Mouse (Mus musculus): ENCODE results near the gene Khdrbs1. TPM values are rescaled to one million over a fixed set of nuclear protein-coding genes. Genes with fewer than 3 reads are reported as not detected.

Gene Khdrbs1
- polyA plus RNA-seq, 1 experiment from 2014 or later: 154 TPM

DNA sequence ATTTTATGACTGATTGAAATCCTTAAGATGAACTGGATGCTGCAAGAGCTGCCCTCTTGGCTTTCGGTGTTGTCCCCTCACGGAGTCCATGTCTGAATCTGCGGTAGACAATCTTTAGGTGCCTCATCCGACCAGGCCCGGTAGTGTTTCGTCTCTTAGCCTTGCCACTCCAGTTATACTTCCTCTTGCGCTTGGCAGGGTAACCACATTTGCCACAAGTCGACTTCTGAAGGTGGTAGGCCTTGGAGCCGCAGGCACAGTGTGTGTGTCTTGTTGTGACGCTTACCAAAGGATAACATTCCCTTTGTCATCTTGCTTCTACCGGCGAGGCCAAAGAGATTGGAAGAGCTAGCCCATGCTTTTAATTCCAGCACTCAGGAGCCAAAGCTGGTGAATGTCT lies 19.5 kb upstream of the Khdrbs1 start:
- WGBS: 93% methylated on average over 12 of the region's 12 CpGs
- DNase-seq (no peak), ATAC-seq (ENCODE audit: low FRiP score, low TSS enrichment) (no peak)
- H3K27ac ChIP-seq (replicated peaks; ENCODE audit: low read depth, low read length): no peak overlapping the region
- H3K9me3 ChIP-seq (ENCODE audit: control insufficient read depth, low read length): no peaks in the 10 kb centered on the region
- no peak overlapping the region for H3K4me3 ChIP-seq (replicated peaks; ENCODE audit: low read depth, low read length)
- no peaks in the 10 kb centered on the region for H3K4me1 ChIP-seq (ENCODE audit: control insufficient read depth, insufficient read depth, low read length)
- no peak overlapping the region for H3K4me2 ChIP-seq (ENCODE audit: low read length)
- H3K27me3 ChIP-seq (ENCODE audit: control insufficient read depth, insufficient read depth, low read length): no peaks in the 10 kb centered on the region
- H3K9ac ChIP-seq (replicated peaks; ENCODE audit: low read length): no peak overlapping the region
- H3K36me3 ChIP-seq (ENCODE audit: control insufficient read depth, insufficient read depth, low read length): no peaks in the 10 kb centered on the region

- H3K27me3 ChIP-seq (ENCODE audit: control insufficient read depth, insufficient read depth, low read length): no peaks in the 10 kb centered on the region
- ATAC-seq (ENCODE audit: low FRiP score, low TSS enrichment): no peak
- DNase-seq: no peak
- peaks cover 2% of the 10 kb centered on the region; the same call in 1 of the 2 replicates for H3K4me1 ChIP-seq (ENCODE audit: control insufficient read depth, insufficient read depth, low read length)
- H3K4me2 ChIP-seq (ENCODE audit: low read length): no peak overlapping the region
- no peak overlapping the region for H3K4me3 ChIP-seq (replicated peaks; ENCODE audit: low read depth, low read length)
- H3K27ac ChIP-seq (replicated peaks; ENCODE audit: low read depth, low read length): no peak overlapping the region
- no peak overlapping the region for H3K9ac ChIP-seq (replicated peaks; ENCODE audit: low read length)
- H3K9me3 ChIP-seq (ENCODE audit: control insufficient read depth, low read length): no peaks in the 10 kb centered on the region
- WGBS: 63% methylated on average over 1 of the region's 1 CpGs
- no peaks in the 10 kb centered on the region for H3K36me3 ChIP-seq (ENCODE audit: control insufficient read depth, insufficient read depth, low read length)
These were observed 13.4 kb upstream of the Khdrbs1 start for GRCm38 (mm10) chr4:129755455-129755854.

- Histone ChIP-seq H3K4me1 (ENCODE audit: control insufficient read depth, insufficient read depth, low read length) (peaks cover 3% of the 10 kb centered on the region; the same call in 1 of the 2 replicates), H3K4me2 (ENCODE audit: low read length) (no peak overlapping the region), H3K27ac (replicated peaks; ENCODE audit: low read depth, low read length) (no peak overlapping the region), H3K36me3 (ENCODE audit: control insufficient read depth, insufficient read depth, low read length) (no peaks in the 10 kb centered on the region), H3K4me3 (replicated peaks; ENCODE audit: low read depth, low read length) (no peak overlapping the region), H3K27me3 (ENCODE audit: control insufficient read depth, insufficient read depth, low read length) (no peaks in the 10 kb centered on the region), H3K9me3 (ENCODE audit: control insufficient read depth, low read length) (no peaks in the 10 kb centered on the region), H3K9ac (replicated peaks; ENCODE audit: low read length) (no peak overlapping the region)
- 60% methylated on average over 3 of the region's 3 CpGs for WGBS
- DNase-seq: no peak
- ATAC-seq (ENCODE audit: low FRiP score, low TSS enrichment): no peak
These were observed 12.6 kb upstream of the Khdrbs1 start for GRCm38 (mm10) chr4:129754742-129755141.

DNA sequence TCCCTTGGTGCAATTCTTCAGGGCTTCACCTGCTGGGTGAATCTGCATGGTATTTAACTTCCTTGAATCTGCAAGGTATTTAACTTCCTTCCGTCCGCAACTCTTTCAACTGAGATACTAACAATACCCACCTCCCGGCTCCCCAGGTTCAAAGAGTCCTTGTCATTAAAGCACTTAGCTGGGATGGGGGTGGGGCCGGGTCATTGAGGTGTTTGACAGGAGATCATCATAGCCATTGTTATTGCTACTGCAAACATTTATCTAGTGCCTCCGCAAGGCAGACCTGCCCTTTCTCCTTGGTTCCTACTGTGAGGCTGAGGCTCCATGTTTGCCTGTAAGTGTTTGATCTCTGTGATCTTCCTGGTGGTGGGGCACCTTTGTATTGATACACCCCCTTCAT lies 8.3 kb upstream of the Khdrbs1 start:
- DNase-seq: no peak
- ATAC-seq (ENCODE audit: low FRiP score, low TSS enrichment): no peak
- H3K4me2 ChIP-seq (ENCODE audit: low read length): no peak overlapping the region
- no peak overlapping the region for H3K4me3 ChIP-seq (replicated peaks; ENCODE audit: low read depth, low read length)
- H3K4me1 ChIP-seq (ENCODE audit: control insufficient read depth, insufficient read depth, low read length): peaks cover 3% of the 10 kb centered on the region; the same call in 1 of the 2 replicates
- no peaks in the 10 kb centered on the region for H3K27me3 ChIP-seq (ENCODE audit: control insufficient read depth, insufficient read depth, low read length)
- 13% methylated on average over 5 of the region's 5 CpGs for WGBS
- no peaks in the 10 kb centered on the region for H3K36me3 ChIP-seq (ENCODE audit: control insufficient read depth, insufficient read depth, low read length)
- H3K9ac ChIP-seq (replicated peaks; ENCODE audit: low read length): no peak overlapping the region
- H3K27ac ChIP-seq (replicated peaks; ENCODE audit: low read depth, low read length): no peak overlapping the region
- no peaks in the 10 kb centered on the region for H3K9me3 ChIP-seq (ENCODE audit: control insufficient read depth, low read length)

GRCm38 (mm10) chr4:129746591-129746990 lies 4.5 kb upstream of the Khdrbs1 start:
- Histone ChIP-seq H3K4me1 (ENCODE audit: control insufficient read depth, insufficient read depth, low read length) (peaks cover 6% of the 10 kb centered on the region; the same call in 1 of the 2 replicates), H3K4me2 (ENCODE audit: low read length) (no peak overlapping the region), H3K9ac (replicated peaks; ENCODE audit: low read length) (no peak overlapping the region), H3K27me3 (ENCODE audit: control insufficient read depth, insufficient read depth, low read length) (no peaks in the 10 kb centered on the region), H3K36me3 (ENCODE audit: control insufficient read depth, insufficient read depth, low read length) (no peaks in the 10 kb centered on the region), H3K27ac (replicated peaks; ENCODE audit: low read depth, low read length) (no peak overlapping the region), H3K4me3 (replicated peaks; ENCODE audit: low read depth, low read length) (no peak overlapping the region), H3K9me3 (ENCODE audit: control insufficient read depth, low read length) (no peaks in the 10 kb centered on the region)
- ATAC-seq (ENCODE audit: low FRiP score, low TSS enrichment) (no peak), DNase-seq (no peak)
- WGBS: 73% methylated on average over 3 of the region's 3 CpGs

- Histone ChIP-seq H3K4me2 (ENCODE audit: low read length) (no peak overlapping the region), H3K36me3 (ENCODE audit: control insufficient read depth, insufficient read depth, low read length) (no peaks in the 10 kb centered on the region), H3K27ac (replicated peaks; ENCODE audit: low read depth, low read length) (no peak overlapping the region), H3K4me3 (replicated peaks; ENCODE audit: low read depth, low read length) (no peak overlapping the region), H3K27me3 (ENCODE audit: control insufficient read depth, insufficient read depth, low read length) (no peaks in the 10 kb centered on the region), H3K4me1 (ENCODE audit: control insufficient read depth, insufficient read depth, low read length) (peaks cover 6% of the 10 kb centered on the region; the same call in 1 of the 2 replicates), H3K9ac (replicated peaks; ENCODE audit: low read length) (no peak overlapping the region), H3K9me3 (ENCODE audit: control insufficient read depth, low read length) (no peaks in the 10 kb centered on the region)
- ATAC-seq (ENCODE audit: low FRiP score, low TSS enrichment) (no peak), DNase-seq (no peak)
- WGBS: 53% methylated on average over 1 of the region's 1 CpGs
These were observed 4.0 kb upstream of the Khdrbs1 start for GRCm38 (mm10) chr4:129746106-129746505.

- H3K4me2 ChIP-seq (ENCODE audit: low read length): peak overlapping the region; percentile 61
- H3K9me3 ChIP-seq (ENCODE audit: control insufficient read depth, low read length): no peaks in the 10 kb centered on the region
- WGBS: 51% methylated on average over 2 of the region's 2 CpGs
- peak overlapping the region; percentile 89 for H3K9ac ChIP-seq (replicated peaks; ENCODE audit: low read length)
- peak overlapping the region; percentile 100 for H3K27ac ChIP-seq (replicated peaks; ENCODE audit: low read depth, low read length)
- DNase-seq: peak; percentile 10
- H3K4me3 ChIP-seq (replicated peaks; ENCODE audit: low read depth, low read length): peak overlapping the region; percentile 100; the same call in 1 of the 2 replicates
- no peaks in the 10 kb centered on the region for H3K27me3 ChIP-seq (ENCODE audit: control insufficient read depth, insufficient read depth, low read length)
- H3K36me3 ChIP-seq (ENCODE audit: control insufficient read depth, insufficient read depth, low read length): no peaks in the 10 kb centered on the region
- no peak for ATAC-seq (ENCODE audit: low FRiP score, low TSS enrichment)
- H3K4me1 ChIP-seq (ENCODE audit: control insufficient read depth, insufficient read depth, low read length): peaks cover 21% of the 10 kb centered on the region
These were observed 1.4 kb upstream of the Khdrbs1 start for GRCm38 (mm10) chr4:129743494-129743893.

GRCm38 (mm10) chr4:129743010-129743390 lies 897 bp upstream of the Khdrbs1 start:
- H3K4me1 ChIP-seq (ENCODE audit: control insufficient read depth, insufficient read depth, low read length): peaks cover 24% of the 10 kb centered on the region
- no peaks in the 10 kb centered on the region for H3K36me3 ChIP-seq (ENCODE audit: control insufficient read depth, insufficient read depth, low read length)
- H3K27me3 ChIP-seq (ENCODE audit: control insufficient read depth, insufficient read depth, low read length): no peaks in the 10 kb centered on the region
- peak overlapping the region; percentile 100 for H3K27ac ChIP-seq (replicated peaks; ENCODE audit: low read depth, low read length)
- WGBS: 7% methylated on average over 7 of the region's 7 CpGs
- H3K9me3 ChIP-seq (ENCODE audit: control insufficient read depth, low read length): no peaks in the 10 kb centered on the region
- no peak for ATAC-seq (ENCODE audit: low FRiP score, low TSS enrichment)
- no peak for DNase-seq
- H3K4me3 ChIP-seq (replicated peaks; ENCODE audit: low read depth, low read length): peak overlapping the region; percentile 100
- peak overlapping the region; percentile 61 for H3K4me2 ChIP-seq (ENCODE audit: low read length)
- H3K9ac ChIP-seq (replicated peaks; ENCODE audit: low read length): peak overlapping the region; percentile 89

DNA sequence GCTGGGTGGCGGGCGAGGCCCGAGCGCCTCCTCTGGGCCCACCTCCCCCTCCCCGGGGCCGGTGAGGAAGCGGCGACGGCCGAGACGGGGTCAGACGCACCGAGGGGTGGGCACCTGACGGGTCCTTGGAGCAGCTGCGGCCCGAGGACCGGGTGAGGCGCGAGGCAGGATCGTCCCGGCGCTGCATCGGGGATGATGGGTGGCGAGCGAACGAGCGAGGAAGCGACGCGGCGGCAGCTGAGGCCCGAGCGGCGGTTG lies 200 bp downstream of the Khdrbs1 start:
- DNase-seq: no peak
- H3K27me3 ChIP-seq (ENCODE audit: control insufficient read depth, insufficient read depth, low read length): no peaks in the 10 kb centered on the region
- ATAC-seq (ENCODE audit: low FRiP score, low TSS enrichment): no peak; the same call in 1 of the 2 replicates
- H3K27ac ChIP-seq (replicated peaks; ENCODE audit: low read depth, low read length): peak overlapping the region; percentile 100
- under 1% methylated on average over 30 of the region's 34 CpGs for WGBS
- peak overlapping the region; percentile 99 for H3K9ac ChIP-seq (replicated peaks; ENCODE audit: low read length)
- H3K36me3 ChIP-seq (ENCODE audit: control insufficient read depth, insufficient read depth, low read length): 0 out of 2 replicates have a peak, but pooled peaks cover 4% of the 10 kb centered on the region
- no peaks in the 10 kb centered on the region for H3K9me3 ChIP-seq (ENCODE audit: control insufficient read depth, low read length)
- H3K4me3 ChIP-seq (replicated peaks; ENCODE audit: low read depth, low read length): peak overlapping the region; percentile 100
- peak overlapping the region; percentile 71 for H3K4me2 ChIP-seq (ENCODE audit: low read length)
- H3K4me1 ChIP-seq (ENCODE audit: control insufficient read depth, insufficient read depth, low read length): peaks cover 28% of the 10 kb centered on the region

Measured in midbrain, embryonic 14.5 days (tissue).